Mouse (Mus musculus) cerebellum, adult (tissue): ENCODE results near the gene Shank1.

Source experiments
- ATAC-seq: cut with Nextera tagmentation; 2 replicates; pipeline ENCODE4 v1.9.2; 2017; ENCODE audit warnings: mild to moderate bottlenecking, moderate library complexity, mixed read lengths; ENCODE audit not compliant: insufficient number of reproducible peaks, low FRiP score, low TSS enrichment

Gene Shank1

GRCm38 (mm10) chr7:44359908-44360672 lies 50.0 kb downstream of the Shank1 start:
- peak; percentile 69 for ATAC-seq

GRCm38 (mm10) chr7:44360792-44361301 lies 50.8 kb downstream of the Shank1 start:
- ATAC-seq, result peak; percentile 8; the same call in 1 of the 2 replicates

- ATAC-seq, result no peak
Measured at GRCm38 (mm10) chr7:44372678-44373077, 62.6 kb downstream of the Shank1 start.

GRCm38 (mm10) chr7:44373460-44373859 lies 63.4 kb downstream of the Shank1 start:
- peak; percentile 32; the same call in 1 of the 2 replicates for ATAC-seq

GRCm38 (mm10) chr7:44373889-44374652 lies 64.0 kb downstream of the Shank1 start:
- peak; percentile 94 for ATAC-seq

- no peak for ATAC-seq
Measured at GRCm38 (mm10) chr7:44374756-44375155, 64.7 kb downstream of the Shank1 start.

- no peak for ATAC-seq
Measured at GRCm38 (mm10) chr7:44375207-44375606, 65.2 kb downstream of the Shank1 start.

- ATAC-seq, result no peak
Measured at GRCm38 (mm10) chr7:44375793-44376192, 65.7 kb downstream of the Shank1 start.

GRCm38 (mm10) chr7:44378290-44378689 lies 68.2 kb downstream of the Shank1 start:
- no peak for ATAC-seq

GRCm38 (mm10) chr7:44382541-44382940 lies 72.5 kb downstream of the Shank1 start:
- ATAC-seq, result no peak

GRCm38 (mm10) chr7:44383980-44384715 lies 74.1 kb downstream of the Shank1 start, which contains the start of gene Syt3:
Gene Syt3, plus strand, starts transcription at chr7:44384102.
- peak; percentile 87 for ATAC-seq

- peak; percentile 32; the same call in 1 of the 2 replicates for ATAC-seq
Measured at GRCm38 (mm10) chr7:44384716-44385059, 74.6 kb downstream of the Shank1 start.

- ATAC-seq, result no peak
Measured at GRCm38 (mm10) chr7:44385720-44386119, 75.7 kb downstream of the Shank1 start, which contains the start of gene 1700008O03Rik. Gene 1700008O03Rik, minus strand, starts transcription at chr7:44385820.

- peak; percentile 79; the same call in 1 of the 2 replicates for ATAC-seq
Measured at GRCm38 (mm10) chr7:44391831-44392230, 81.8 kb downstream of the Shank1 start.

GRCm38 (mm10) chr7:44392341-44392740 lies 82.3 kb downstream of the Shank1 start:
- no peak for ATAC-seq

GRCm38 (mm10) chr7:44393284-44393683 lies 83.2 kb downstream of the Shank1 start:
- no peak for ATAC-seq

- peak; percentile 51; the same call in 1 of the 2 replicates for ATAC-seq
Measured at GRCm38 (mm10) chr7:44398570-44398969, 88.5 kb downstream of the Shank1 start.

- no peak for ATAC-seq
Measured at GRCm38 (mm10) chr7:44401673-44402072, 91.6 kb downstream of the Shank1 start.

- peak; percentile 94 for ATAC-seq
Measured at GRCm38 (mm10) chr7:44405346-44406014, 95.4 kb downstream of the Shank1 start.

GRCm38 (mm10) chr7:44406015-44406355 lies 95.9 kb downstream of the Shank1 start:
- no peak for ATAC-seq
